Mouse (Mus musculus): ENCODE measurements at regions not wholly inside any gene's neighbourhood (a gene's known extent, or its start where the extent isn't known, plus 50 kb on each side); places are given as distances from the start of the nearest gene placed in this dataset.

DNA sequence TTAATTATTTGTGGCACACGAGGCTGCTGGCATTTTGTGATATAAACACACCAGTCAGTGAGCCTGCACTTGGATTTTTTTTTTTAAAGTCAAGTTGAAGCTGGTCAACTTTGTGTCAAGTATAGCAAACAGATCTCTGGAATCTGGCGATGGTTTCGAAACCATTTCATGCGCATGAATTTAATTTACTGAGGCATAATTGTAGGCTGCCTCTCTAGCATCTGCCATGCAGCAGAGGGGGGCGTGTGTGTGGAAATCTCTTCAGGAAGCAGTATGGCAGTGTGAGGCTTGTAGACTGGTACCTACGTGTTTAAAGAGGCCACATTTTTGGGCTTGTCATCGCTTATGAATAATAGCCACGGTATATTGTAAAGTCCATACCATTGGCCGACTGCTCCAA lies 177.7 kb upstream of the Slc38a2 start:
- TF ChIP-seq POLR2A (IDR thresholded peaks at IDR 0.05; ENCODE audit: extremely low read depth, insufficient read depth, low read length) = no peak
- no peak for TF ChIP-seq CTCF (IDR thresholded peaks at IDR 0.05; ENCODE audit: extremely low read depth, insufficient read depth, low read length)
